Mouse (Mus musculus) heart, adult 8-10 months (tissue): ENCODE results near the gene Stxbp2. TPM values are rescaled to one million over a fixed set of nuclear protein-coding genes. Genes with fewer than 3 reads are reported as not detected.
"Not testable (repeated sequence)": the region's sequence is repeated elsewhere in the genome, so short reads cannot be mapped to it uniquely, and the experiment has no call there.

ENCODE experiments used
- DNase-seq: peaks from one replicate; pipeline ENCODE4 v3.0.0; 2022; ENCODE audit warnings: low spot score
- total RNA-seq, 4 experiments: library from RNA; stranded (reverse); gene quantifications; 2 replicates each; pipeline ENCODE4 v1.2.4; 2022

Gene Stxbp2
- 1 to 10 TPM; 4.6 to 7.7 (median 5.6) TPM for total RNA-seq

GRCm38 (mm10) chr8:3630647-3631477 lies at the start of gene Stxbp2:
TSS of gene Stxbp2 (plus strand) at chr8:3630955.
- no peak for DNase-seq

- not testable (repeated sequence) for DNase-seq
Observed at GRCm38 (mm10) chr8:3581961-3582360, 48.8 kb upstream of the Stxbp2 start.

GRCm38 (mm10) chr8:3586452-3586851 lies 44.3 kb upstream of the Stxbp2 start:
- DNase-seq, result no peak

DNA sequence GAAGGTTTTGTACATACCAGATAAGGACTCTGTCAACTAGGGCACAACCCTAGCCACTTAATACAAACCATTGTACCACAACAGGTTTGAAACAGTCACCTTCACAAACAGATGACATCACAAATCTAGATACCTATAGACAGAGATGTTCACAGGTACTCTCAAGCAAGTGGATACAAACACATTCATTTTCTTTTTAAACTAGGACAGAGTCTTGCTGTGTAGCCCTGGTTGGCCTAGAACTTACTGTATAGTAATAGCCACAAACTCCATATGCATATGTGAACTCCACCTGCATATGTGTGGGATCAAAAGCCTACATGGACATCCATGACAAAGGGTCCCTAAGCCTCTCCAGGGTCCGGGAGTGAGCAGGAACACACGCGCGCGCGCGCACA lies 43.8 kb upstream of the Stxbp2 start, which contains the start of gene Camsap3:
Gene Camsap3, plus strand, starts transcription at position 301 of the 398 bp plus-strand sequence.
- no peak for DNase-seq

DNA sequence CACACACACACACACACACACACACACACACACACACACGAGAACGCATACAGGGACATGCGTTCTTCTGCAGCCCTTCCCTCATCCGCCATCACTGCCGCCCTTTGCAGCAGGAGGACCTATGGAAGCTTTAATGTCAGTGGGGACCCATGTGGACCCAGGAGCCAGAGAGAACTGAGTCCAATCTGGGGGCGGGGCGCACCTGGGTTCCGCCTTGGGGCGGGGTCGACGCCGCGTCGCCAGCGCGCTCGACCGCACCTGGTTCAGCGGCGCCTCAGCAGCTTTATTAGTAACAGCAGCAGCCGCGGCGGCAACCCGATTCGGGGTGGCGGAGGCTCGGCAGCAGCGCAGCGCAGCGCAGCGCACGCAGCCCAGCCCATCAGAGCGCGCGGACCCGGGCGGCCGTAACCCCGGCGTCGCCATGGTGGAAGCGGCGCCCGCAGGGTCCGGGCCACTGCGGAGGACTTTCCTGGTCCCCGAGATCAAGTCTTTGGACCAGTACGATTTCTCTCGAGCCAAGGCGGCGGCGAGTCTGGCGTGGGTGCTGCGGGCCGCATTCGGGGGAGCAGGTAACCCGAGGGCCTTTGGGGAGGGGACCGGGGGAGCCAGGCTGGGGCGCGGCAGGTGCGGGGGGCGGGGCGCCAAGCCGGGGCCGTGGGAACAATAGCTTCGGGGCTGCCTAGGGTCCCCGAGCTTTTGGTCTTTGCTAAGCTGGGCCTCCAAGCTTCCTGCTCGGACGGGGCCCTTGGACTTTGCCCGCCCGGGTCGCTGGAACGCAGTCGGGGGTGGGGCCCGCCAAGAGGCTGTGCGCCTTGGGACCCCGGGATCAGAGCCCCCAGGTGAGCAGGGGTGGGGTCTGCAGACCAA lies 43.1 kb upstream of the Stxbp2 start:
- no peak for DNase-seq

- no peak for DNase-seq
Observed at GRCm38 (mm10) chr8:3588258-3588633, 42.5 kb upstream of the Stxbp2 start.

- DNase-seq, result no peak
Observed at GRCm38 (mm10) chr8:3593470-3593869, 37.3 kb upstream of the Stxbp2 start.

- DNase-seq, result no peak
Observed at GRCm38 (mm10) chr8:3594466-3594865, 36.3 kb upstream of the Stxbp2 start.

DNA sequence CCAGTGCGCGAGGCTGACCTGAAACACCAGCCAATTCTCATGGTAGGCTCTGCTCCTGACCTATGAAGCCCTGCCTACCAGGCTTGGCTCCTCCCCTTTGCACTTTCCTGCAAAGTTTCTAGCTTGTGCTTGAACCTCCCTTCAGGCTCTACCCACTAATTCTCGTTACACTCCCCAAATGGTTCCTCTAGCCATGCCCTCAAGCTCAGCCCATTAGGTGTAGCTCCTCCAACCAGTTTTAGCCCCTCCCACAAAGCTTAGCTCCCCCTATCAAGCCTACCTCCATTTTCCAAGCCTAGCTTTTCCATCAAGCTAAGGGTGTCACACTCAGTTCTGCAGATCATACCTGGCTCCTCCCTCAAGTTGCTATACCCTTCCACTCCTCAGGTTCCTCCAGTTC lies 32.7 kb upstream of the Stxbp2 start:
- DNase-seq, result no peak

GRCm38 (mm10) chr8:3599219-3599618 lies 31.5 kb upstream of the Stxbp2 start:
- DNase-seq, result no peak

DNA sequence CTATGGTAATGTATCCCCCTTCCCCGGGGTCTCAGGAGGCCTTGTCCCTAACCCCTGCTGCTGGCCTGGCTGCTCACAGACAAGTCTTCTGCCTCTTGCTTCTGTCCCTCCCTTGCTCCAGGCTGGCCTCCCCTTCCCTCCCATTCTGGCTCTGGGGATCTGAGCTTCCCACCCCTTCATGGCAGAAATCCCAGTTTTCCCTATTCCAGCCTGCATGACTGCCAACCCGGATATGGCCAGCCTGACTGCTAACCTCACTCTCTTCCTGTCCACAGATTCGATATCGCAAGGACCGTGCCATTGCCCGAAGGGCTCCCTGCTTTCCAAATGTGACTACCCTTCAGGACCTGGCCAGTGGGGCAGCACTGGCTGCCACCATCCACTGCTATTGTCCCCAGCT lies 30.4 kb upstream of the Stxbp2 start:
- DNase-seq, result peak; percentile 75

- no peak for DNase-seq
Observed at GRCm38 (mm10) chr8:3603439-3603838, 27.3 kb upstream of the Stxbp2 start.

GRCm38 (mm10) chr8:3606593-3606992 lies 24.2 kb upstream of the Stxbp2 start:
- no peak for DNase-seq

- no peak for DNase-seq
Observed at GRCm38 (mm10) chr8:3607822-3608221, 22.9 kb upstream of the Stxbp2 start.

- DNase-seq, result no peak
Observed at GRCm38 (mm10) chr8:3609046-3609815, 21.5 kb upstream of the Stxbp2 start.

- no peak for DNase-seq
Observed at GRCm38 (mm10) chr8:3609816-3610150, 21.0 kb upstream of the Stxbp2 start.

- peak; percentile 100 for DNase-seq
Observed at GRCm38 (mm10) chr8:3621199-3621970, 9.4 kb upstream of the Stxbp2 start, which contains the start of the genes Xab2 and Pet100. TSS of gene Xab2 (minus strand) at chr8:3621316. TSS of gene Pet100 (plus strand) at chr8:3621548.

- no peak for DNase-seq
Observed at GRCm38 (mm10) chr8:3622119-3622518, 8.6 kb upstream of the Stxbp2 start.

DNA sequence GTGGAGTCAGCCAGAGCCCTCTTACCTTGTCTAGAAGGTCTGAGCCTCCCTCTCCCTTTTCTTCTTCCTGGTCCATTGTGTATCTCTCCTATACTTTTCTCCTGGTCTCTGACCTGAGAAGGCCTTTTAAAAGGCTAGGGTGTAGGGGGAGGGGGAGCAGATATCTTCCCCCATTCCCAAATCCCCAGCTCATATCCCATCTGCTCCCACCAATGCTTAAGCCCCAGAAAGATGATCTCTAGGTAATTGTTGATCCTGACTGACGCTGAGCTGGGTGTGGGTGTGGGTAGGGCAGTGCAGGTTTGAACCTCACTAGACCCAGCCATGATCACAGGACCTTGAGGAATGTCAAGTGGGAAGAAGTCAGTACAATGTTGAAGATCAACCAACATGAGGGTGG lies 5.3 kb upstream of the Stxbp2 start, which contains the start of gene Pcp2:
Gene Pcp2, minus strand, starts transcription at position 101 of the 400 bp plus-strand sequence.
- DNase-seq, result no peak

- no peak for DNase-seq
Observed at GRCm38 (mm10) chr8:3626971-3627370, 3.8 kb upstream of the Stxbp2 start.

GRCm38 (mm10) chr8:3628014-3628413 lies 2.7 kb upstream of the Stxbp2 start:
- no peak for DNase-seq
